Mouse (Mus musculus): ENCODE measurements around the gene Vgll1. TPM values are rescaled to one million over a fixed set of nuclear protein-coding genes. Genes with fewer than 3 reads are reported as not detected.

Gene Vgll1
- polyA plus RNA-seq, 1 experiment from 2014 or later: not detected

Other genes starting within 250 kb of the Vgll1 start
- gene Adgrg4, start 217.9 kb upstream of the Vgll1 start, polyA plus RNA-seq (2018): not detected in 3 replicates
- gene Brs3, start 45.0 kb upstream of the Vgll1 start, polyA plus RNA-seq (2018): not detected in 3 replicates
- gene Htatsf1, start 34.5 kb upstream of the Vgll1 start, polyA plus RNA-seq (2018): 20.1 to 46.1 TPM (median 29.8 TPM) in 3 replicates
- gene Cd40lg, start 124.0 kb downstream of the Vgll1 start, polyA plus RNA-seq (2018): not detected in 3 replicates

All from macrophage (primary cell).